Mouse (Mus musculus) frontal cortex, postnatal 14 days (tissue): ENCODE measurements around the gene 6430548M08Rik.

ENCODE experiments used
- DNase-seq, 2 experiments: peaks; one replicate each; pipeline ENCODE4 v3.0.0; 2022; ENCODE audit warnings: low spot score in 2 of 2

The 6430548M08Rik gene

DNA sequence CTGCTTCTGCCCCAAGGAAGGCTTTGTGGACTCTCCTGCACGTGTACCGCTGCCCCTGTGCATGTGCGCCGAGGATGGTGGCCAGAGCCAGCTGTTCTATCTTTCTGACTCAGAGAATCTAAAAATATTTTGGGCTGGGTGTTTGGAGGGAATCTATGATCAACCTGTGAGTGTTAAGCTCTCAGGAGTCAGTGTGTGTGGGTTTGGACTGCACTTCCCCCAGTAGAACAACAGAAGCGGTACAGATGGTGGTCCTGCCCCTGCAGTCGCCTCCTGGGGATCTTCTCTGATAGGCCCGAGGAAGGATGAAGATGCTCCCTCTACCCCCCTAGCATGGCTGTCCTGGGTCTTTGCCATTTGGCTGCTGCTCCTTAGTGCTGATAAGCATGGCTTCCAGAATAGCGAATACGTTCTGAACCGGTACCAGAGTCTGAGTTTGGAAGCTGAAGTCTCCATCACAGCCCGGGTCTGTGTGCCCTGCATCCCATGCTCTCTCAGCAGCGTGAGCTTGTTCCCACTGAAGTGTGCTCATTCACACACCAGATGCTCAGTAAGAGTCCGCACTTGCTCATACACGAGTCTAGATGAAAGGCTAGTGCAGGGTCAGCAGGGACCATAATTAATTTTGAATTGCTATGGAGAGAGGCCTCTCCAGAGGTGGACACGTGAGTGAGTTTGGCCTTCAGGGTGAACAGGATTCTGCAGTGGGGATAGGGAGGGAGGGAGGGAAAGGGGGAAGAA lies 30.1 kb downstream of the 6430548M08Rik start:
- no peak for DNase-seq

DNA sequence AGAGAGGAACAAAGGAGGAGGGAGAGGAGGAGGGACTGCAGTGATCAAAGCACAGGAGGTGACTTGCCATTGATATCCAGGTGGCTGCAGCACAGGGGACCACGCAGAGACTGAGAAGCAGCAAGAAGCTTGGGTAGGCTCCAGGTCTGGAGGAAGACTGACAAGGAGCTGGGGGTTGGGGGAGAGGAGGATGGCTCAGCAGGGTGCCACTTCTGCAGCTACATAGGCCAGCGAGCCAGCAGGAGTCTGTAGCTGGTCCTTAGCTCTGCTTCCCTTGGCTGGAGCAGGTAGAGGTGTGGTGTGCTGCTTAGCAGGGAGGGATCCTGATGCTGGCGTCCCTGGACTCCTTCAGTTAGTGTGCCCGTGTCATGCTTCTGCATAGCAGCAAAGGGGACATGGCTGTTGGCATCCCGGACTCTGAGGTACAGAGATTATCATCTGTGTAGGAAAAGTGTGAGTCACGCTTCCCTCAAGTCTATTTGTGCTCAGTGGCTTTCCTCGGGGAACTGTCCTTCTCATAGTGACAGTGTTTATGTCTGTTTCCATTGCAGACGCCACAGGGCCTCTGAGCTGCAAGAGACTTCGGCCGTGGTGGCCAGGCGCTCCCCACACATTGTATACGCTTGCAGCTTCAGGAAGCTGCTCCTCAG lies 30.8 kb downstream of the 6430548M08Rik start:
- no peak for DNase-seq

DNA sequence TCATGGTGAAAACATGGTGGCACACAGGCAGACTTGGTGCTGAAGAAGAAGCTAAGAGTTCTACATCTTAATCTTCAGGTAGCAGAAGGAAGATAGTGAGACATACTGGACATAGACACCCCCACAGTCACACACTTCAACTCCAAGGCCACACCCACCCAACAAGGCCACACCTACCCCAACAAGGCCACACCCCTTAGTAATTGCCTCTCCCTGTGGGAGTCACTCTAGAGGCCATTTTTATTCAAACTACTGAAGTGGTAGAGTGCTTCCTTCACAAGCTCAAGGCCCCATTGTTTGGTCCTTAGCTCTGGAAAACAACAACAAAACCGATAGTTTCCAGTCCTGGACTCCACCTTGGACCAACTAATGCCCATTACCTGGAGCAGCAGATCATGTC lies 32.1 kb downstream of the 6430548M08Rik start:
- no peak for DNase-seq

DNA sequence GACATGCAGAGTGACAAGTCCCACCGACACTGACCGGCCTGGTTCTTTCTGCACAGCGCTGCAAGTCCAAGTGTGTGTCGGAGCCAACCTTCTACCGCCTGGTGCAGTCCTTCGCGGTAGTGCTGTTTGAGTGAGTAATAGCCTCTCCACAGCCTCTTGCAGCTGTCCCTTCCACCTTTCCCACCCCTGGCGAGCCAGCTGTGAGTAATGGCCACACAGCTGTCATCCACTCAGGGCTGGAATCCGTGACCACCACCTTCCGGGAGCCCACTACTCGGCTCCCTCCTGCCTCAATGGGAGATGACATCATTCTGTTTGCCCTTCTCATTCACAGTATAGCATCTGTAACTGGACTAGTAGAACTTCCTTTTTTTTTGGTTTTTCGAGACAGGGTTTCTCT lies 36.1 kb downstream of the 6430548M08Rik start:
- DNase-seq, result no peak

DNA sequence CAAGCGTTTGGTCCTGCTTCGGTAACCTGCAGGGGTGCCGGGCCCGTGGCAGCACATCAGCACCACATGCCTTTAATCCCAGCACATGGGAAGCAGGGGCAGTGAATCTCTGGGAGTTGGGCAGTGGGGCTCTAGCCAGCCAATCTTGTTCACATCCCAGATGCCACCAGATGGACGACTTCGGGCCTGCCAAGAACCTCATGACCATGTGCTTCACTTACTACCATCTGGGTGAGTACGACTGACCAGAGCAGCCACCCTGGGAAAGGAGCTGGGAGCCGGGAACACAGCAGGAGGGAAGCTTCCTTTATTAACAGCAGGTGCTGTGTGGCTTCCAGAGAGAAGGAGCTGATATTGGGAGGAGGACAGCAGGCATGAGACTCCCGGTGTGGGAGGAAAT lies 37.2 kb downstream of the 6430548M08Rik start:
- no peak for DNase-seq

DNA sequence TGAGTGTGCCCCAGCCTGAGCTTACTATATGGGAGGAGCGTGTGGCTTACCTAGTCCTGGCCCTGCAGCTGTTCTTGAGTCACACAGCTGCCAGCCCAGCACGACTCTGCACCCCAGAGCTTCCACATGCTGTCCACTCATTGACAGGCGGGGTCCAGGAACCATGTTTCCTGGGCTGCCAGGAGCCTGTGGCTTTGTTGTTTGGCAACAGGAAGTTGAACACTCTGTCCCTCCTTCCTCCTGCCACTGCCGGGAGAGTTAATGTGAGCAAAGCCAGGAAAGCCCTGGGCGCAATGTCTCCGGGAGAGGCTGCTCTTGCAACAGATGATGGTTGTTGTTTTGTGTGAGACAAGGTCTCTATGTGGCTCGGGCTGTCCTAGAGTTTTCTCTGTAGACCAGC lies 38.7 kb downstream of the 6430548M08Rik start:
- no peak for DNase-seq

DNA sequence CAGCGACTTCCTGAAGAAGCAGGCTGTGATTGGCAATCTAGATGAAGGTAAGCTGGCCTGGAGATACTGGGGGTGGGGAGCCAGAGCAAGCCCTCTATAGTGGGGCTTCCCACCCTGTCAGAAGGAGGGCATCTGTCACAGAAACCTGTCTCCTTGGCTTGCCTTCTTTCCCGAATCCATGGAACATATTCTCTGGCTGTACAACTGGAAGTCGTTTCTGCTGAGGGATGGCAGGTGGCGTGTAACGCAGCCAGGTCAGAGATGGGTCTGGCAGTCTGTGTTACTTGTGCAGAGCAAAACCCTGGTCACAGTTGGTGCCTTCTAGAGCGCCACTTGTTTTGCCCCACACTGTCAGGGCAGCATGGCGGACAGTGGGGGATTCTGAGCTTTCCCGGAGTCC lies 46.4 kb downstream of the 6430548M08Rik start:
- DNase-seq, result no peak

DNA sequence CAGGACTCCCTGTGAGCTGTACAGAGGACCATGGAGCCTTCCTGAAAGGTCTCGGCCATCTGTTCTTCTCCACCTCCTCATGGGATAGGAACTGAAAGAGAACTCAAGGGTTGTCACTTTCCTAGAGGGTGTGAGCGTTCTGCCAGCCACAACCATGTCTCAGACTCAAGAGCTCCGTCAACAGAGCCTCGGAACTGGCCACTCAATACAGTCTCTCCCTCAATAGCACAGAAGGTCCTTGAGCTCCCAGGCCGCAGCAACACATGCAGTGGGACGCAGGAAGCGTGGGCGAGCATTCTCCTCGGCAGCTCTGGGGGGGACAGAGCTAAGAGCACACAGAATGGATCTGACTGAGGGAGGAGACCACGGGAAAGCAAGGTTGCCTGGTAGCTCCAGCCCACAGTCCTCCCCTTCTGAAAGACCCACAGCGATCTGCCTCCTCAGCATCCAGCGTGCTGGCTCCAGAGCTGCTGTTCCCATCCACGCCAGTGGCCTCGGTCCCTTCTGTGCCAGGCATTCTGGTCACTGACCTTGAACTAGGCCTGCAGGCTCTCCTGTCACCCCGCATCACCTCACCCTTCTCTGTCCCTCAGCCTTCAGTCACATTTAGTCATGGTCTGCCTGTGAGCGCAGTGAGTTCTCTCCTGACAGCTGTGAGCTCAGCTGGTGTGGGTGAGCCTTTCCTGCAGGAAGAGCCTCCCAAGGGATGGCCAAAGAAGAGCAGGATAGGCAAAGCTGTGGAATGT lies 47.9 kb downstream of the 6430548M08Rik start:
- no peak for DNase-seq

DNA sequence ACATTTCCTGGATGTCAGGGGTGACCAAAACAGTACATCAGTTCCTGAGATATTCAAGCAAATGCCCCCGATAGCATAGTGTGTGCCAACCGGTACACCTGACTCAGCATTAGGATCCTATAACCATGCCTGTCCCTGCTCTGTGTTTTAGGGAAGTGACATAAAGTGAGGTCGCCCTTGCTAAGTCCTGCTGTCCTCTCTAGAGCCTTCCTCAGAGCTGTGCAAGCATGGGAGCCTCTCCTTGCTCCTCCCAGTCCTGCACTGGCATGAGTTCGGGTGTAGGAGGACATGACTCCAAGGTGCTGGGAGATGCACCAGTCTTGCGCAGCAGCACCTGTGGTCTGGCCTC lies 48.4 kb downstream of the 6430548M08Rik start:
- DNase-seq, result no peak

DNA sequence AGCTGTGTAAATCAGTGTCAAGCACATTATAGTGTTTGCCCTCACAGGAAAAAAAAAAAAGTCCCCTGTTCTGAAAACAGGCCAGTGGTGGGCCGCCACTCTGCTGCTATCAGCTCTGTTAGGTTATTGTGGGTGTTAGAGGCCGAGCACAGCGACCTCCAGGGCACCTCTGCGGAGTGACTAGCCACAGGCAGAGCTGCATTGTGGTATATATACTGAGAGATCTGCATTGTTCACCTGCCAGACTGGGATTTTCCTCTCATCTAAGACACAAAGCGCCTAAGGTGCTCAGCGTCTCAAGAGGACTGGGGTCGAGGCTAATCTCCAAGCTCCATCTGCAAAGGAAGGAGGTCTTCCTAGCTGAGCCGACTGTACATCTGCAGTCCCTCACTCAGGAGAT lies 49.4 kb downstream of the 6430548M08Rik start:
- no peak for DNase-seq

DNA sequence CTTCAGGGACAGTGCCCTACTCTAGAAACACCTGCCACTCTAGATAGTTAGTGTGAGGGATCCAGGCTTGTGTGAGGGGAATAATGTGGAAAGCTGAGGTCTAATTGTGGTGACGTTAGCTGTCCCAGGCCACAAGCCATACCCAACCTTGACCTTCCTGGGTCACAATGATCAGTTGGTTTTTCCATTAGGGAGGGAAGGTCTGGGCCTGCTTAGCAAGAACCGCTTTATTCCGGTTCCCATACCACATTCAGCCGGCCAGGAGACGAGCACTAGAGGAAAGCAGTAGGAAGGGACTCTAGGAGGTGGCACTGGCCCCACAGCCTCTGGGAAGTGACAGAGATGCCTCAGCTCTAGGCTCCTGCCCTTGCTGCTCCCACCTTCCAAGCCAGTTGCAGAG lies 50.1 kb downstream of the 6430548M08Rik start:
- no peak for DNase-seq

DNA sequence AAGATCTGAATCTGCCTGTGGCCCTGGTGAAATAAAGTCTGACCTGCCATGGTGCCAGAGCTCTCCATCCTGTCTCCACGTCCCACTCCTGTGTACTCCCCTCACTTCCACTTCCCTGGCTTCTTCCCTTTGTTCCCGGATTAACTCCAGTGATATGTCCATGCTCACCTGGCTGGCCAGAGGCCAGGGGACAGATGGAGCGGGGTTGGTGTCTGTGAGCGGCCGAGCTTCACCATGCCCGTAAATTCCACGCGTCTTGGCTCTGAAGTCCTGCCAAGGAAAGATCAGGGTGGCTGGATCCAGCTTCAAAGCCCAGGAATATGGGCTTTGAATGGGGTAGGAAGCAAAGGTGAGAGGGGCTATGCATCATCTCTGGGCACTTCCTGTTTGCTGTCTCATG lies 53.2 kb downstream of the 6430548M08Rik start:
- DNase-seq, result no peak

DNA sequence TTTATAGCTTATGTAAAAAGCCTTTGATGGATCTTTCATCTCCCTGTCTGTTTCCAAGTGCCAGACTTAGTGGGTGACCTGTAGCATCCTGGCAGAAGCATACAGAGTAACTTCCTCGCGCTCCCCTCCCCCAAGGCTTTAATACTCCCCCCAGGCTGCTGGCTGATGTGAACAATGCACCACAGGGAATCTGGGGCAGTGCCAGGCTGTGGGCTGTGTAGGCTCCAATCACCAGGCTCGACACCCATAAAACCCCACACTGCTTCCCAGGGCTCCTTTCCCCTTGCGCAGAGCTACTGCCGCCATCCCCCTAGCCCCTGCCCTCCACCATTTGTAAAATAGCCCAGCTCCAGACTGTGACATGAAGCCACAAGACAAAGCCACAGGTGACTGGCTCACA lies 53.9 kb downstream of the 6430548M08Rik start:
- DNase-seq, result no peak

DNA sequence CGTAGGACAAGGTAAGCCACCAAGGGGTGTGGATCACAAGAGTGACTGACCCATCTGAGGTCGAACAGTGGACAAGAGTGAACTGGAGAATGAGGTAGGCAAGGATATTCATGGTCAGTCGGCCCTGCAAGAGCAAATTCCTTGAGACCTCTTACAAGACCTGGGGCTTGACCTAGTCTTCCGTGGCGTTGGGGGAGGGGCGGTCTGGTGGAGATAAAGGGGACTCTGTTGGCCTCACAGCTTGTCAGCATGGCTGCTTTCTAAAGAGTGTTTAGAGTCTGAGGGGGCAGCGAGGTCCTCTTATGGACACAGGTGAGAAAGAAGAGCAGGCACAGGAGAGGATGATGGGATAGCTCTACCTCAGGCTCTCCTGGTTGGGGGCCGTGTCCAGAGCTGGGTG lies 55.2 kb downstream of the 6430548M08Rik start:
- no peak for DNase-seq

DNA sequence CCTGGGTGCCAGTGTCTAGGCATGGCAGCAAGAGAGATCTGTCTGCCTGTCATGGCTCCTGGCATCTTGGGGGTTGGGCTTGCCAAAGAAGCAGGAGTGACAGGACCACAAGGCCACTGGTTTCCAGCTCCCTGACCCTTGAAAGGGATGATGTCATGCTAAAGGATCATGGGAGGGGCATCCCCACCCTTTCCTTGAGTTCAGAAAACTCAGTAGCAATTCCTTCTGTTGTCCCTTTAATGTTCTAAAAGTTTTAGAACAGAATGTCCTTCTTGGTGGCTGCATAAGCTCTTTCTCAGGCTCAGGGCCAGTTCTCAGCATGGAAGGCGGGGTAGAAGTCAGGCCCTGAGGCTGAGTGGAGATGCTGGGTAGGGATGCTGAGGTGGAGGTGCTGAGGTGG lies 59.2 kb downstream of the 6430548M08Rik start:
- DNase-seq, result no peak

DNA sequence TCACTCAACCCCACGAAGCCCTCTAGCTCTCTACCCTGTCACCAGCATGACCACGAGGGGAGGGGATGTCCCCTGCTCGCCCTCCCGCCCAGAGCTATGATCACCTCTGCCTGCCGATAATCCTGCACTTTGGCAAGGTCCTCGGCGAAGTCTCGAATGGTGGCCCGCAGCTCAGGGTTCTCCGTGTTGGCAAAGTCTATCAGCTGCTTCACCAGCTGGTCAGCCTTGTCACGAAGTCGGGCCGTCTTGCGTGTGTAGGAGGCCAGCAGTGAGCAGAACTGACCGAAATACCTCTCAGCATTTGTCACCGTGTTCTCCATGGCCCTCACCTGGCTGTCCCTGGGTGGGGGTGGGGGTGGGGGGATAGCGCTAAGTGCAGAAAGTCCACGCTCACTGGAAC lies 60.7 kb downstream of the 6430548M08Rik start:
- DNase-seq, result no peak

DNA sequence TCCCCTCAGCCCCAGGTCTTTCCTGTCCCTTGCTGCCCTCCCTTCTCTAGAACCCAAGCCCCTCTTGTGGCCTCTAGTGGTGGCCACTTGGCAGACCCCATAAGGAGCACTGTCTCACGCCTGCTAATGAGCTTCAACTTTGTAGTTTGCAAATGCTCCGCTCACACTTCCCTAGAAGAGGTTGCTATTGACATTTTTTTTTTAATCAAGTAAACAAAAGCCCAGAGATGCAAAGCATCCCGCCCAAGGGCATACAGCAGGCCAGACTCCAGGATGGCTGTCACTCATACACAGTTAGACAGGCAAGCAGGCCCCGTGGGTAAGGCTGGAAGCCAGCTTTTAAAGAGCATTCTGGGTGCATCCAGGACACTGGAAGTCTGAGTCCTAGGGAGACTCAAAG lies 62.7 kb downstream of the 6430548M08Rik start:
- DNase-seq, result no peak

DNA sequence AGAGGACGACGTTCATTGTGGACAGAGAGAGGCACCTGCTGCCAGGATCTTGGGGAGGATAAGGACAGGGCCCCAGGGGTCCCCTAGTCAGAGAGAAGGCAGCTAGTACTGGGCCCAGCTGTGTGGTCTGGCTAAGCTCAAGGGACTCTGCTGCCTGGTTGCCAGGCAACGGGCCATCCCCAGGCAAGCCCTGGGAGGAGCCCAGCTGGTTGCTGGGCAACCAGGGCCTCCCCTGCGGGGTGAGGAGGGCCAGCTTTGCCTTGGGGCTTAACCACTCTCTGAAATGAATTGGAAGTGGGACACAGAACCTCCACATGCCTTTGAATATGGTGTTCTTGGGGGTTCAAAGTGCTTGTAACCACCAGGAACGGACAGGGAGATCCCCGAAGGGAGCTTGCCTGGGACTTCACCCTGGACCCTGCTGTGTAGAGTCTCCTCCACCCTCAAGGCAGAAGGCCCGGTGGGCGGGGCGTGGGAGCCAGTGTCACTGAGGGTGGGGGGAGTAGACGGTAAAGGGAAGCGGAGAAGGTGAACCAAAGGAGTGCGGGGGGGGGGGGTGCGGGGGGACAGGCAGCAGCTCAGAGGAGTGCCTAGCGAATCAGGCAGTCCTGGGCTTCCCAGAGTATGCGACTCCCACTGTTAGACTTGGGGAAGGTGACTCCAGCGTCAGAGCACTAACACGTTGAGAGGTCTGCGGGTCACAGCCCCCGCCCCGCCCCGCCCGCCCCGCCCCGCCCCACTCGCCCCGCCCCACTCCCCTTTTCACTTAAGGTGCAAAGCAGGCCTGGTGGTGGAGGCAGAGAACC lies 63.6 kb downstream of the 6430548M08Rik start, which contains the start of gene Fam92b:
TSS of gene Fam92b (minus strand) at position 149 of the 806 bp plus-strand sequence.
- peak; percentile 42 to 53 for DNase-seq

DNA sequence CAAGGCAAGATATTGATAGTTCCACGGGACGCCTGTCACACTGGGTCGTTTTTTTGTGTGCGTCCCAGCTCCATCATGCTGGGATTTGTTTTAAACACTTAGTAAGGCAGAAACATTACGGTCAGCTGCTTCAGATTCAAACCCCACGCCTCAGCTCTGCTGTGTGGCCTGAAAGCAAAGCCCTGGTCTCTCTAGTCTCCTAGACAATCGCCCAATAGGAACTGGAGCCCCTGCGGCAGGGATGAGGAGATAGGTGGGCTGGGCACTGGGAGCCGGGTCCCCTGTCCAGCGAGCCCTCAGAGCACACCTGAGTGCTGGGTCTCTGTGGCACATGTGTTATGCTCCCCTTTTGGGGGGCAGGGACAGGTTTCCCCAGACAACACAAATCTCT lies 64.2 kb downstream of the 6430548M08Rik start:
- DNase-seq, result no peak

DNA sequence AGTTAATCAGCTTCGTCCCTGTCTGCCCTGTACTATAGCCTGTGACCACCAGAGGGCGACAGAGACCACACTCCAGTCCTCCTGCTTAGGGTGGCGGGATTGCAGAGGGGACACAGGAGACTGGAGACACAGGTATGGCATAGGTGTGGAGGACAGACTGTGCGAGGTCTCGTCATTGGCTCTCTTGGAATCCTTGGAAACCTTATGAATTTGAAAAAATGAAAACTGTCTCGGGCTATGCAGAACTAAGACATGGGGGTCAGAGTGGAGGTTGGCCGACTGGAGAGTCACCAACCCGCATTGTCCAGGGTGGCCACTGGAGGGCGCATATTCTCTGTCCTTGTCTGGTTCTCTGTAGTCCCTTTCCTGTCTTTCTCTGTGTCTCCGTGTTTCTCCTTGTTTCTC lies 65.1 kb downstream of the 6430548M08Rik start:
- DNase-seq, result peak; percentile 80 to 93

DNA sequence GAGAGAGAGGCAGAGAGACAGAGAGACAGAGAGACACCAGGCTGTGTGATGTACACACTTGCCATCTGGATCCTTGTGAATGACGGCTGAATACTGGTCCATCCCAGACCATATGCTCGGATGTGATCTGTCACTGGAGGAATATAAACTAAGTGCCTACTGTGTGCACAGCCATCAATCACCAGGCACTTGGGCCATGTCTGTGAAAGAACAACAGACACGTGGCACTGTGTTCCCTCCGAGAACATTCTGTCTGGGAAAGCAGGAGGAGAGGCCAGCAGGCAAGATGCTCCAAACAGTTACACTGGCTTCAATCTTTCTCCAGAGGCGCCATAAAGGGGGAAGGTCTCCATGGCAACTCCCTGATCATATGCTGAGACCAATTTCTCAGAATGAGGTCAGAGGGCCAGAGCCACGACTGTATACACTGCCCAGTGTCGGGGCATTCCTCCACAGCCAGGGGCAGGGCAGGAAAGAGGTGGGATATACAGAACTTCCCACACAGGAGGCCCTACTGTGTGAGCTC lies 66.6 kb downstream of the 6430548M08Rik start:
- DNase-seq, result no peak

DNA sequence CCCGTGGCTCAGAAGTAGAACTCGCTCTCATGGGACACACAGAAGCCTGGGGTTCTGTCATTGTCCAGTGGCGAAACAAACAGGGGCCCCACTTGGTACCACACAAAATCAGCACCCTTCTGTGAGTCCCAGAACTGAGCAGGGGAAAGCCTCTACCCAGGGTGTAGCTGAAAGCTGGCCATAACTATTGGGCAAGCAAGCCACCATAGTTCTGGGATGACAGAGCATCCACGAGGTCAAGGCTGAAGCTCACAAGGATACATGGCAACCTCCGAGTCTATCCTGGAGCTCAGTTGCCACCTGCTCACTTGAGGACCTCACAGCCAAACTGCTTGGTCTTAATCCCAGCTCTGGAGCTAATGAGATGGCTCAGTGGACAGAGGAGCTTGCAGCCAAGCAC lies 67.3 kb downstream of the 6430548M08Rik start:
- no peak for DNase-seq
